Mouse (Mus musculus) testis, adult 2 months (tissue): ENCODE results near the gene Igfals.

Source experiments
- CTCF ChIP-seq: fragments of 200-500 bp; IDR thresholded peaks from 2 replicates; pipeline ENCODE4 v1.5.1; 2012; ENCODE audit warnings: low read depth, mild to moderate bottlenecking, inconsistent platforms, low read length, moderate library complexity; ENCODE audit not compliant: control insufficient read depth, insufficient read depth, insufficient replicate concordance
- POLR2A ChIP-seq: fragments of 200-500 bp; IDR thresholded peaks from 2 replicates; pipeline ENCODE4 v1.6.1; 2012; ENCODE audit warnings: low read depth, mild to moderate bottlenecking, inconsistent platforms, low read length, moderate library complexity; ENCODE audit not compliant: control insufficient read depth

GRCm38 (mm10) chr17:24907591-24907990 lies 41.8 kb downstream of the Igfals start:
- TF ChIP-seq CTCF (no peak), POLR2A (no peak)
